Mouse (Mus musculus): ENCODE measurements at regions not wholly inside any gene's neighbourhood (a gene's known extent, or its start where the extent isn't known, plus 50 kb on each side); places are given as distances from the start of the nearest gene placed in this dataset.

GRCm38 (mm10) chr10:42131798-42132197 is 113.6 kb upstream of the Armc2 start:
- Histone ChIP-seq H3K4me2 (replicated peaks) (no peak overlapping the region), H3K4me3 (no peak overlapping the region), H3K27ac (no peak overlapping the region), H3K9ac (no peak overlapping the region), H3K4me1 (0 out of 2 replicates have a peak, but pooled peaks cover 6% of the 10 kb centered on the region), H3K27me3 (no peaks in the 10 kb centered on the region), H3K36me3 (no peaks in the 10 kb centered on the region), H3K9me3 (peaks cover 7% of the 10 kb centered on the region; the same call in 1 of the 2 replicates)
- 95% methylated on average over 6 of the region's 6 CpGs for WGBS
- no peak for ATAC-seq (ENCODE audit: low FRiP score, low read depth)

- Histone ChIP-seq H3K9ac (no peak overlapping the region), H3K27me3 (no peaks in the 10 kb centered on the region), H3K27ac (no peak overlapping the region), H3K4me3 (no peak overlapping the region), H3K36me3 (no peaks in the 10 kb centered on the region), H3K4me2 (replicated peaks) (no peak overlapping the region), H3K9me3 (peaks cover 7% of the 10 kb centered on the region; the same call in 1 of the 2 replicates), H3K4me1 (0 out of 2 replicates have a peak, but pooled peaks cover 6% of the 10 kb centered on the region)
- WGBS, result 75% methylated on average over 2 of the region's 2 CpGs
- no peak for ATAC-seq (ENCODE audit: low FRiP score, low read depth)
Measured at GRCm38 (mm10) chr10:42131298-42131697, 113.1 kb upstream of the Armc2 start.

GRCm38 (mm10) chr10:42127865-42128419 is 109.7 kb upstream of the Armc2 start:
- no peak overlapping the region for H3K9ac ChIP-seq
- H3K4me1 ChIP-seq, result peaks cover 14% of the 10 kb centered on the region
- no peak for ATAC-seq (ENCODE audit: low FRiP score, low read depth)
- H3K4me2 ChIP-seq (replicated peaks), result no peak overlapping the region
- 79% methylated on average over 14 of the region's 14 CpGs for WGBS
- H3K27me3 ChIP-seq, result no peaks in the 10 kb centered on the region
- H3K9me3 ChIP-seq, result peaks cover 7% of the 10 kb centered on the region; the same call in 1 of the 2 replicates
- H3K36me3 ChIP-seq, result no peaks in the 10 kb centered on the region
- H3K27ac ChIP-seq, result no peak overlapping the region
- H3K4me3 ChIP-seq, result no peak overlapping the region

GRCm38 (mm10) chr10:42126816-42127215 is 108.6 kb upstream of the Armc2 start:
- H3K9me3 ChIP-seq, result peaks cover 5% of the 10 kb centered on the region; the same call in 1 of the 2 replicates

GRCm38 (mm10) chr10:42122768-42123635 is 104.8 kb upstream of the Armc2 start:
- Histone ChIP-seq H3K9me3 (no peaks in the 10 kb centered on the region), H3K4me3 (no peak overlapping the region), H3K36me3 (no peaks in the 10 kb centered on the region), H3K27ac (peak overlapping the region; percentile 79), H3K4me2 (replicated peaks) (no peak overlapping the region), H3K27me3 (no peaks in the 10 kb centered on the region), H3K4me1 (peaks cover 47% of the 10 kb centered on the region), H3K9ac (no peak overlapping the region)
- 23% methylated on average over 7 of the region's 7 CpGs for WGBS
- peak; percentile 69 for ATAC-seq (ENCODE audit: low FRiP score, low read depth)

More at GRCm38 (mm10) chr10:42126816-42127215, 108.6 kb upstream of the Armc2 start:
- ATAC-seq (ENCODE audit: low FRiP score, low read depth), result no peak
- Histone ChIP-seq H3K27me3 (no peaks in the 10 kb centered on the region), H3K36me3 (no peaks in the 10 kb centered on the region), H3K27ac (no peak overlapping the region), H3K4me3 (no peak overlapping the region), H3K4me1 (peaks cover 25% of the 10 kb centered on the region), H3K9ac (no peak overlapping the region), H3K4me2 (replicated peaks) (no peak overlapping the region)
- WGBS, result 89% methylated on average over 1 of the region's 1 CpGs

GRCm38 (mm10) chr10:42121984-42122383 is 103.7 kb upstream of the Armc2 start:
- 53% methylated on average over 4 of the region's 4 CpGs for WGBS
- peak overlapping the region; percentile 77 for H3K27ac ChIP-seq
- ATAC-seq (ENCODE audit: low FRiP score, low read depth), result no peak
- no peak overlapping the region for H3K4me2 ChIP-seq (replicated peaks)
- no peak overlapping the region for H3K4me3 ChIP-seq
- H3K9ac ChIP-seq, result no peak overlapping the region
- peaks cover 42% of the 10 kb centered on the region for H3K4me1 ChIP-seq
- no peaks in the 10 kb centered on the region for H3K36me3 ChIP-seq
- H3K27me3 ChIP-seq, result no peaks in the 10 kb centered on the region
- H3K9me3 ChIP-seq, result no peaks in the 10 kb centered on the region

GRCm38 (mm10) chr10:42119326-42119725 is 101.1 kb upstream of the Armc2 start:
- Histone ChIP-seq H3K27ac (peak overlapping the region; percentile 71), H3K9me3 (no peaks in the 10 kb centered on the region), H3K9ac (no peak overlapping the region), H3K4me1 (peaks cover 55% of the 10 kb centered on the region), H3K4me2 (replicated peaks) (no peak overlapping the region), H3K36me3 (no peaks in the 10 kb centered on the region), H3K27me3 (no peaks in the 10 kb centered on the region), H3K4me3 (no peak overlapping the region)
- no peak for ATAC-seq (ENCODE audit: low FRiP score, low read depth)
- WGBS, result 55% methylated on average over 12 of the region's 12 CpGs

- H3K4me2 ChIP-seq (replicated peaks), result no peak overlapping the region
- H3K27me3 ChIP-seq, result no peaks in the 10 kb centered on the region
- no peak overlapping the region for H3K9ac ChIP-seq
- peak overlapping the region; percentile 71; the same call in 1 of the 2 replicates for H3K27ac ChIP-seq
- H3K9me3 ChIP-seq, result no peaks in the 10 kb centered on the region; the same call in 1 of the 2 replicates
- no peaks in the 10 kb centered on the region for H3K36me3 ChIP-seq
- H3K4me1 ChIP-seq, result peaks cover 54% of the 10 kb centered on the region
- WGBS, result 72% methylated on average over 13 of the region's 13 CpGs
- H3K4me3 ChIP-seq, result no peak overlapping the region
- ATAC-seq (ENCODE audit: low FRiP score, low read depth), result no peak
Measured at GRCm38 (mm10) chr10:42118361-42119188, 100.3 kb upstream of the Armc2 start.

- Histone ChIP-seq H3K4me1 (peaks cover 43% of the 10 kb centered on the region), H3K4me3 (no peak overlapping the region), H3K4me2 (replicated peaks) (no peak overlapping the region), H3K36me3 (no peaks in the 10 kb centered on the region), H3K27me3 (no peaks in the 10 kb centered on the region), H3K9me3 (no peaks in the 10 kb centered on the region; the same call in 1 of the 2 replicates), H3K27ac (no peak overlapping the region), H3K9ac (no peak overlapping the region)
- ATAC-seq (ENCODE audit: low FRiP score, low read depth), result no peak
- WGBS, result 91% methylated on average over 5 of the region's 5 CpGs
Measured at GRCm38 (mm10) chr10:42117523-42117922, 99.3 kb upstream of the Armc2 start.

GRCm38 (mm10) chr10:42115920-42116298 is 97.7 kb upstream of the Armc2 start:
- peaks cover 28% of the 10 kb centered on the region for H3K4me1 ChIP-seq
- H3K9me3 ChIP-seq, result no peaks in the 10 kb centered on the region; the same call in 1 of the 2 replicates
- H3K27me3 ChIP-seq, result no peaks in the 10 kb centered on the region
- no peak for ATAC-seq (ENCODE audit: low FRiP score, low read depth)
- no peaks in the 10 kb centered on the region for H3K36me3 ChIP-seq
- WGBS, result 61% methylated on average over 4 of the region's 4 CpGs
- H3K9ac ChIP-seq, result no peak overlapping the region
- H3K4me3 ChIP-seq, result no peak overlapping the region
- peak overlapping the region; percentile 48 for H3K27ac ChIP-seq
- no peak overlapping the region for H3K4me2 ChIP-seq (replicated peaks)

GRCm38 (mm10) chr10:42115224-42115919 is 97.1 kb upstream of the Armc2 start:
- peak overlapping the region; percentile 48 for H3K27ac ChIP-seq
- no peak overlapping the region for H3K4me2 ChIP-seq (replicated peaks)
- no peak overlapping the region for H3K4me3 ChIP-seq
- H3K4me1 ChIP-seq, result peaks cover 26% of the 10 kb centered on the region
- no peak overlapping the region for H3K9ac ChIP-seq
- H3K36me3 ChIP-seq, result no peaks in the 10 kb centered on the region
- ATAC-seq (ENCODE audit: low FRiP score, low read depth), result no peak
- H3K9me3 ChIP-seq, result no peaks in the 10 kb centered on the region; the same call in 1 of the 2 replicates
- 54% methylated on average over 4 of the region's 4 CpGs for WGBS
- no peaks in the 10 kb centered on the region for H3K27me3 ChIP-seq

All from limb, embryonic 13.5 days (tissue).